Mouse (Mus musculus): ENCODE results near the gene Olfr1505.

The Olfr1505 gene

DNA sequence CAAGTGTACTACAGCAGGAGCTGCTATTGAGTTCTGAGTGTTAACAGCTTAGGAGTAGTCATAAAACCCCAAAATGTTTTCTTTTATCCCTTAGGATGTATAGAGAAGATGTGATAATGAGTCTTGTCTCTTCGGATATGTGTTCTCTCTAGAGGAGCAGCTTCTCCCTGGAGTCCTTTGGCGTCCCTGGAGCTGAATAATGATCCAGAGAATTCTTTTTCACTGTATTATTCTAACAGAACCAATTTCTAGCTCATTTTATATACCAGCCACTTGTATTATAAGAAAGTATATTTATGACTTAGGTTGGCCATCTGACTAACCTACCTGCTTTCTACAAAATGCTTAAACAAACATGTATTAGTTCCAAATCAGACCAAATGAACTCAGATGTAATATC is at the start of gene Olfr1505:
Olfr1505 (plus strand) TSS at position 301 of the 400 bp plus-strand sequence.
- DNase-seq, result no peak

DNA sequence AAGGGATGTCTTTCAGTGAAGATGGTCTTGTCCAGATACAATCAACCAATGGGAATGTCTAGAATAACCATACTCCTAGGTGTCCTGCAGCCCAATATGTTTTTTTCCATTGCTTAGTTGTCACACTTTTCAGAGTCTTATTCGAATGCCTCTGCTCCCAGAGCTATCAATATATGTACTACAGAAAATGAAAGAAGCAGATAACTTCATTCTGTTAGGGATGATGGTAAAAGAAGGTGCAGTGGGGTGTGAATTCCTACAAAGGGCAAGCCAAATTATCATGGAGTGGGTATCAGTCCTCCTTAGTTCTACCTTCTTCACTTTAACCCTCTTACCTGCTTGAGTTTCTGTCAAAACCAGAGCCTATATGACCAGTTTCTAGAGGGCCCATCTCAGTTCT is 15.5 kb upstream of the Olfr1505 start, which contains the start of gene Olfr1504:
Olfr1504 (minus strand) TSS at position 101 of the 400 bp plus-strand sequence.
- no peak for DNase-seq

Data from kidney, postnatal 14 days (tissue).